7 mouse cellular contexts compared by ENCODE assay signal in genomic region chr11:19138423-19138822, GRCm38 (mm10).
DNase-seq lines count a peak whose midpoint lies in the region; ATAC-seq lines count a peak whose summit lies in the region.

No protein-coding gene starts in this region.

- H3K27me3 ChIP-seq in limb, embryonic 15.5 days: no peaks in the 10 kb centered on the region

- peak; percentile 11 to 35 for DNase-seq in left cerebral cortex, postnatal 10 days (ENCODE audit: extremely low spot score in 1 of 2, low spot score in 2 of 2)
- no peak for DNase-seq in left cerebral cortex, adult 18-20 months (ENCODE audit: low spot score in 2 of 2)
- DNase-seq in fibroblast of lung, adult 2 months (ENCODE audit: low read depth): peak; percentile 71
- peak; percentile 74 to 79 for DNase-seq in heart, postnatal 14 days
- DNase-seq in spleen, postnatal 14 days (ENCODE audit: low spot score in 2 of 2): no peak

- H3K4me1 ChIP-seq in limb, embryonic 15.5 days: peaks cover 5% of the 10 kb centered on the region

- 46% methylated on average over 5 of the region's 5 CpGs for WGBS in limb, embryonic 15.5 days

- H3K9ac ChIP-seq in limb, embryonic 15.5 days: no peak overlapping the region

- H3K9me3 ChIP-seq in limb, embryonic 15.5 days: no peaks in the 10 kb centered on the region

- intact Hi-C loops in left cerebral cortex, postnatal 10 days (cut with DNase I): no loop called here
- intact Hi-C loops in heart, postnatal 14 days (cut with DNase I): no loop called here

- no peak overlapping the region for H3K27ac ChIP-seq in limb, embryonic 15.5 days

- no peaks in the 10 kb centered on the region for H3K36me3 ChIP-seq in limb, embryonic 15.5 days

- H3K4me3 ChIP-seq in limb, embryonic 15.5 days: no peak overlapping the region

- peak; percentile 77; the same call in 1 of the 2 replicates for ATAC-seq in limb, embryonic 15.5 days (ENCODE audit: insufficient number of reproducible peaks, low FRiP score, low TSS enrichment, low read depth)
- no peak for ATAC-seq in granulocyte monocyte progenitor cell, adult 5-6 weeks (replicated peaks; ENCODE audit: poor library complexity, severe bottlenecking)

- H3K4me2 ChIP-seq in limb, embryonic 15.5 days: no peak overlapping the region

Comparison
In these comparisons a context has a peak if more than half of its experiments do, and no peak if none do; other contexts are left out.
1. DNase-seq: peak in left cerebral cortex, postnatal 10 days (2 of 2), fibroblast of lung, adult 2 months (single experiment) and heart, postnatal 14 days (2 of 2); none in left cerebral cortex, adult 18-20 months (0 of 2) and spleen, postnatal 14 days (0 of 2).